Mouse (Mus musculus): Measurements from ENCODE around the gene Cmtm1. TPM values are rescaled to one million over a fixed set of nuclear protein-coding genes. Genes with fewer than 3 reads are reported as not detected.
"Not testable (repeated sequence)": the region's sequence is repeated elsewhere in the genome, so short reads cannot be mapped to it uniquely, and the experiment has no call there.

The Cmtm1 gene
- 0.14 TPM for polyA plus RNA-seq (2021)

GRCm38 (mm10) chr8:104309441-104310155, at the start of gene Cmtm1, which contains the start of gene Gm45711:
Cmtm1 (minus strand) TSS chr8:104310145.
Gm45711 (minus strand) TSS chr8:104310081.
- peaks cover 13% of the 10 kb centered on the region for H3K27me3 ChIP-seq
- CTCF ChIA-PET; DNase-seq (ENCODE audit: low read depth, low spot score); ATAC-seq; POLR2A ChIA-PET: not testable (repeated sequence)
- in situ Hi-C loops (cut with MboI; ENCODE audit: low pct_unique_long_range_greater_than_20kb) = loop anchor here (5.0 to 25.0 kb wide), 2 partner anchors 42 to 628 kb away; partner anchors contain the start of genes Ces2e and Ces2f

GRCm38 (mm10) chr8:104358637-104359036, 48.7 kb upstream of the Cmtm1 start:
- H3K27me3 ChIP-seq = no peaks in the 10 kb centered on the region
- TF ChIP-seq CTCF (IDR thresholded peaks at IDR 0.05) = no peak
- in situ Hi-C loops (cut with MboI; ENCODE audit: low pct_unique_long_range_greater_than_20kb) = no loop called here
- ATAC-seq = no peak
- ChIA-PET POLR2A (no interaction called here), CTCF (interaction anchor here (1.2 to 2.1 kb wide), 2 partner anchors 9 to 25 kb away, joined by 3 to 8 read pairs; no protein-coding TSS in a partner anchor)
- DNase-seq (ENCODE audit: low read depth, low spot score) = no peak

GRCm38 (mm10) chr8:104354504-104354903, 44.6 kb upstream of the Cmtm1 start:
- in situ Hi-C loops (cut with MboI; ENCODE audit: low pct_unique_long_range_greater_than_20kb) = no loop called here
- POLR2A ChIA-PET = no interaction called here
- CTCF ChIA-PET = interaction anchor here (1.3 to 2.4 kb wide), 3 partner anchors 11 to 23 kb away, joined by 3 to 6 read pairs (median 4); no protein-coding TSS in a partner anchor
- no peak for DNase-seq (ENCODE audit: low read depth, low spot score)
- H3K27me3 ChIP-seq = no peaks in the 10 kb centered on the region
- ATAC-seq = no peak
- TF ChIP-seq CTCF (IDR thresholded peaks at IDR 0.05) = no peak

GRCm38 (mm10) chr8:104353186-104353585, 43.2 kb upstream of the Cmtm1 start:
- in situ Hi-C loops (cut with MboI; ENCODE audit: low pct_unique_long_range_greater_than_20kb) = no loop called here
- ATAC-seq (no peak), DNase-seq (ENCODE audit: low read depth, low spot score) (no peak)
- no peak for TF ChIP-seq CTCF (IDR thresholded peaks at IDR 0.05)
- ChIA-PET POLR2A (no interaction called here), CTCF (interaction anchor here (0.9 to 1.4 kb wide), 2 partner anchors 25 to 79 kb away, joined by 3 to 4 read pairs; no protein-coding TSS in a partner anchor)
- no peaks in the 10 kb centered on the region for H3K27me3 ChIP-seq

- in situ Hi-C loops (cut with MboI; ENCODE audit: low pct_unique_long_range_greater_than_20kb) = no loop called here
- ChIA-PET CTCF (no interaction called here), POLR2A (interaction anchor here (0.6 kb wide), 1 partner anchor 228 kb away, joined by 3 read pairs; no protein-coding TSS in a partner anchor)
Observed at GRCm38 (mm10) chr8:104350047-104350446, 40.1 kb upstream of the Cmtm1 start.

GRCm38 (mm10) chr8:104348971-104349370, 39.0 kb upstream of the Cmtm1 start:
- ChIA-PET CTCF (interaction anchor here (1.0 kb wide), 1 partner anchor 55 kb away, joined by 4 read pairs; no protein-coding TSS in a partner anchor), POLR2A (no interaction called here)
- ATAC-seq (no peak), DNase-seq (ENCODE audit: low read depth, low spot score) (no peak)
- in situ Hi-C loops (cut with MboI; ENCODE audit: low pct_unique_long_range_greater_than_20kb) = loop anchor here (10.0 to 25.0 kb wide), 3 partner anchors 96 to 213 kb away; partner anchors contain the start of gene Dync1li2
- no peak for TF ChIP-seq CTCF (IDR thresholded peaks at IDR 0.05)
- H3K27me3 ChIP-seq = no peaks in the 10 kb centered on the region

More at GRCm38 (mm10) chr8:104350047-104350446, 40.1 kb upstream of the Cmtm1 start:
- ATAC-seq (no peak), DNase-seq (ENCODE audit: low read depth, low spot score) (no peak)
- H3K27me3 ChIP-seq = no peaks in the 10 kb centered on the region
- no peak for TF ChIP-seq CTCF (IDR thresholded peaks at IDR 0.05)

- no peak for DNase-seq (ENCODE audit: low read depth, low spot score)
- TF ChIP-seq CTCF (IDR thresholded peaks at IDR 0.05) = no peak
- in situ Hi-C loops (cut with MboI; ENCODE audit: low pct_unique_long_range_greater_than_20kb) = loop anchor here (10.0 to 25.0 kb wide), 3 partner anchors 98 to 216 kb away; partner anchors contain the start of gene Dync1li2
Observed at GRCm38 (mm10) chr8:104346706-104347105, 36.8 kb upstream of the Cmtm1 start.

GRCm38 (mm10) chr8:104344622-104345021, 34.7 kb upstream of the Cmtm1 start:
- in situ Hi-C loops (cut with MboI; ENCODE audit: low pct_unique_long_range_greater_than_20kb) = loop anchor here (5.0 to 25.0 kb wide), 4 partner anchors 58 to 218 kb away; partner anchors contain the start of gene Dync1li2
- ChIA-PET POLR2A (interaction anchor here (1.0 kb wide), 1 partner anchor 87 kb away, joined by 3 read pairs; no protein-coding TSS in a partner anchor), CTCF (interaction anchor here (0.8 to 3.7 kb wide), 18 partner anchors 10 to 226 kb away, joined by 3 to 19 read pairs (median 6); partner anchors contain the start of gene Dync1li2)
- TF ChIP-seq CTCF (IDR thresholded peaks at IDR 0.05) = no peak
- H3K27me3 ChIP-seq = no peaks in the 10 kb centered on the region
- DNase-seq (ENCODE audit: low read depth, low spot score) (no peak), ATAC-seq (no peak)

More at GRCm38 (mm10) chr8:104346706-104347105, 36.8 kb upstream of the Cmtm1 start:
- no peaks in the 10 kb centered on the region for H3K27me3 ChIP-seq
- ATAC-seq = no peak
- POLR2A ChIA-PET = interaction anchor here (1.4 kb wide), 1 partner anchor 20 kb away, joined by 3 read pairs; no protein-coding TSS in a partner anchor
- CTCF ChIA-PET = interaction anchor here (0.8 kb wide), 1 partner anchor 14 kb away, joined by 3 read pairs; no protein-coding TSS in a partner anchor

GRCm38 (mm10) chr8:104343957-104344356, 34.0 kb upstream of the Cmtm1 start:
- in situ Hi-C loops (cut with MboI; ENCODE audit: low pct_unique_long_range_greater_than_20kb) = loop anchor here (5.0 to 25.0 kb wide), 4 partner anchors 58 to 218 kb away; partner anchors contain the start of gene Dync1li2
- no peaks in the 10 kb centered on the region for H3K27me3 ChIP-seq
- DNase-seq (ENCODE audit: low read depth, low spot score) = peak; percentile 48
- no peak for TF ChIP-seq CTCF (IDR thresholded peaks at IDR 0.05)
- ChIA-PET POLR2A (interaction anchor here (1.0 to 1.4 kb wide), 2 partner anchors 49 to 88 kb away, joined by 3 read pairs; no protein-coding TSS in a partner anchor), CTCF (interaction anchor here (0.6 to 3.7 kb wide), 22 partner anchors 10 to 227 kb away, joined by 3 to 19 read pairs (median 4); partner anchors contain the start of gene Dync1li2)
- peak; percentile 55 for ATAC-seq

- ChIA-PET CTCF (interaction anchor here (0.6 to 3.7 kb wide), 13 partner anchors 9 to 228 kb away, joined by 3 to 19 read pairs (median 4); partner anchors contain the start of gene Dync1li2), POLR2A (interaction anchor here (1.2 kb wide), 1 partner anchor 100 kb away, joined by 5 read pairs; the partner anchor contains the start of gene Dync1li2)
- no peaks in the 10 kb centered on the region for H3K27me3 ChIP-seq
- ATAC-seq (no peak), DNase-seq (ENCODE audit: low read depth, low spot score) (no peak)
- no peak for TF ChIP-seq CTCF (IDR thresholded peaks at IDR 0.05)
- in situ Hi-C loops (cut with MboI; ENCODE audit: low pct_unique_long_range_greater_than_20kb) = loop anchor here (5.0 to 25.0 kb wide), 4 partner anchors 60 to 220 kb away; partner anchors contain the start of gene Dync1li2
Observed at GRCm38 (mm10) chr8:104342426-104342825, 32.5 kb upstream of the Cmtm1 start.

Measured in Patski (cell line).